Mouse (Mus musculus): ENCODE data around the gene Btbd35f6. TPM values are rescaled to one million over a fixed set of nuclear protein-coding genes. Genes with fewer than 3 reads are reported as not detected.
"Not testable (repeated sequence)": the region's sequence is repeated elsewhere in the genome, so short reads cannot be mapped to it uniquely, and the experiment has no call there.

Gene Btbd35f6
- not detected in 2 replicates for polyA plus RNA-seq (2016; fragmentation: Nextera tagmentation; extraction: Ambion mirVana)

GRCm38 (mm10) chrX:33956440-33956839, at the start of gene Btbd35f6:
TSS of gene Btbd35f6 (minus strand) at chrX:33956540.
- not testable (repeated sequence) for ATAC-seq (ENCODE audit: insufficient number of reproducible peaks, insufficient read depth, low FRiP score, low TSS enrichment); H3K27me3 ChIP-seq; H3K36me3 ChIP-seq; H3K27ac ChIP-seq; H3K9me3 ChIP-seq; H3K9ac ChIP-seq; H3K4me2 ChIP-seq (replicated peaks); H3K4me3 ChIP-seq; H3K4me1 ChIP-seq
- 64% methylated on average over 2 of the region's 4 CpGs for WGBS

- not testable (repeated sequence) for H3K9me3 ChIP-seq; ATAC-seq (ENCODE audit: insufficient number of reproducible peaks, insufficient read depth, low FRiP score, low TSS enrichment)
Measured at GRCm38 (mm10) chrX:33986716-33987115, 30.4 kb upstream of the Btbd35f6 start, which contains the start of gene Gm21870. TSS of gene Gm21870 (minus strand) at chrX:33986816.

GRCm38 (mm10) chrX:33930216-33930615, 26.1 kb downstream of the Btbd35f6 start:
- peaks cover 26% of the 10 kb centered on the region for H3K9me3 ChIP-seq
- not testable (repeated sequence) for ATAC-seq (ENCODE audit: insufficient number of reproducible peaks, insufficient read depth, low FRiP score, low TSS enrichment); H3K4me1 ChIP-seq; H3K9ac ChIP-seq; H3K4me2 ChIP-seq (replicated peaks); H3K27ac ChIP-seq; H3K36me3 ChIP-seq; H3K4me3 ChIP-seq; H3K27me3 ChIP-seq
- WGBS: no CpG with 5 or more reads among the region's 1 CpGs

More at GRCm38 (mm10) chrX:33986716-33987115, 30.4 kb upstream of the Btbd35f6 start, which contains the start of gene Gm21870:
- not testable (repeated sequence) for H3K4me3 ChIP-seq; H3K4me1 ChIP-seq; H3K27me3 ChIP-seq; H3K9ac ChIP-seq; H3K27ac ChIP-seq; H3K36me3 ChIP-seq; H3K4me2 ChIP-seq (replicated peaks)

- not testable (repeated sequence) for H3K27me3 ChIP-seq; H3K27ac ChIP-seq; H3K36me3 ChIP-seq; ATAC-seq (ENCODE audit: insufficient number of reproducible peaks, insufficient read depth, low FRiP score, low TSS enrichment); H3K4me1 ChIP-seq; H3K4me2 ChIP-seq (replicated peaks); H3K9ac ChIP-seq; H3K4me3 ChIP-seq
- H3K9me3 ChIP-seq: peaks cover 26% of the 10 kb centered on the region
- 82% methylated on average over 4 of the region's 4 CpGs for WGBS
Measured at GRCm38 (mm10) chrX:33928225-33928624, 28.1 kb downstream of the Btbd35f6 start.

- H3K9me3 ChIP-seq: peaks cover 35% of the 10 kb centered on the region
- WGBS: no CpG with 5 or more reads among the region's 1 CpGs
- not testable (repeated sequence) for H3K27ac ChIP-seq; ATAC-seq (ENCODE audit: insufficient number of reproducible peaks, insufficient read depth, low FRiP score, low TSS enrichment); H3K4me1 ChIP-seq; H3K4me2 ChIP-seq (replicated peaks); H3K27me3 ChIP-seq; H3K9ac ChIP-seq; H3K4me3 ChIP-seq; H3K36me3 ChIP-seq
Measured at GRCm38 (mm10) chrX:33926344-33926743, 30.0 kb downstream of the Btbd35f6 start.

- not testable (repeated sequence) for H3K4me2 ChIP-seq (replicated peaks); H3K27me3 ChIP-seq; ATAC-seq (ENCODE audit: insufficient number of reproducible peaks, insufficient read depth, low FRiP score, low TSS enrichment); H3K4me3 ChIP-seq; H3K4me1 ChIP-seq; H3K9ac ChIP-seq; H3K27ac ChIP-seq; H3K36me3 ChIP-seq
- WGBS: 76% methylated on average over 2 of the region's 2 CpGs
- peaks cover 32% of the 10 kb centered on the region for H3K9me3 ChIP-seq
Measured at GRCm38 (mm10) chrX:33925420-33925819, 30.9 kb downstream of the Btbd35f6 start.

Other genes with a start within 250 kb of the Btbd35f6 start
- gene Gm21870, start 30.3 kb upstream of the Btbd35f6 start, polyA plus RNA-seq (2016; fragmentation: Nextera tagmentation; extraction: Ambion mirVana): not detected in 2 replicates
- gene Btbd35f9, start 205.0 kb upstream of the Btbd35f6 start, polyA plus RNA-seq (2016; fragmentation: Nextera tagmentation; extraction: Ambion mirVana): not detected in 2 replicates

Measured in embryonic facial prominence, embryonic 12.5 days (tissue).